Mouse (Mus musculus): Measurements from ENCODE around the gene Pbld2.
"Not testable (repeated sequence)": the region's sequence is repeated elsewhere in the genome, so short reads cannot be mapped to it uniquely, and the experiment has no call there.

The Pbld2 gene

GRCm38 (mm10) chr10:63025491-63026011, 1.4 kb downstream of the Pbld2 start:
- DNase-seq (ENCODE audit: low read depth, low spot score): no peak

DNA sequence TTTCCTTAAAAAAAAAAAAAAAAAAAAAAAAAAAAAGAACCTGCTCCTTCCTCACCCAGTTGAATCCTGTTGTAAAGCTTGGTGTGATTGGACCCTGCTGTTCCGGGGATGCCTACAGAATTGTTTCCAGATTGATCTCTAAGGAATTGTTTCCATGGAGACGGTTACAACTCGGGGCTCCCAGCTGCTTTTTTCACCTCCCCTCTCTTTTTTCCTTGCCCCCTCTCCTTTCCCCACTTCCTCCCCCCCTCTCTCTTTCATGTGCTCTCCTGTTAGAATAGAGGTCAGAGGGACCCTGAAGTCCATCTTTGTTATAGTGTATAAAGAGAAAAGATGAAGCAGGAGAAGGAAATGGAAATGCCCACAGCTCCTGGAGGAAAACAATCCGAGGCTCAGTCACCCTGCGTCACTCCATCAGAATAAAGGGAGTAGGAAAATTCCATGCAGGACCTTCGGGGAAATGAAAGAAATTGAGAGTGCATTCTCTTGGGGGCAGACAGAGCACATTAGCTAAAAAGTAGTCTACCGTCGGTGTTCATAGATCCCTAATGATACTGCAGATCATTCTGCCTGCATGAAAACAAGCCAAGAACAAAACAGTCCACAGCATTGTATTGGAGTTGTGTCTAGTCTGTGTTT, 2.2 kb downstream of the Pbld2 start:
- DNase-seq (ENCODE audit: low read depth, low spot score): no peak

- no peak for DNase-seq (ENCODE audit: low read depth, low spot score)
These were observed 2.7 kb downstream of the Pbld2 start for GRCm38 (mm10) chr10:63026795-63027160.

- DNase-seq (ENCODE audit: low read depth, low spot score): no peak
These were observed 3.5 kb downstream of the Pbld2 start for GRCm38 (mm10) chr10:63027376-63028161.

- DNase-seq (ENCODE audit: low read depth, low spot score): no peak
These were observed 4.3 kb downstream of the Pbld2 start for GRCm38 (mm10) chr10:63028396-63028795.

- DNase-seq (ENCODE audit: low read depth, low spot score): no peak
These were observed 8.2 kb downstream of the Pbld2 start for GRCm38 (mm10) chr10:63032267-63032666.

DNA sequence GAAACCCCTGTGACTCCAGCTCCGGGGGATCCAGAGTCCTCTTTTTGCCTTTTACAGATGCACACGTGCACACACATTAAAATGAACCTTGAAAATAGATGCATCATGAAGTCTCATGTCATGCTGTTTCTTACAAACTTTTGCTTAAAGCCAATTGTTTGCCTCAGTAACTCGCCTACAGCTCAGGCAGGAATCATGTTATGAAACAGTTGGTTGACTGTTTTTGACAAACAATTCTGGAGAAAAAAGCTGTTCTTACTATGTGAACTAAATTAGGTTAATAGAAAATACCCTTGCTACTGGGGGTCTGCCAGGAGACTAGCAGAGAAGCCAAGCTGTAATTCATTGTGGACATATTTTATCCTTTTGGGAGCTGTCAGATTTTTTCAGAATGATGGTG, 8.8 kb downstream of the Pbld2 start:
- no peak for DNase-seq (ENCODE audit: low read depth, low spot score)

GRCm38 (mm10) chr10:63038571-63039320, 14.6 kb downstream of the Pbld2 start:
- DNase-seq (ENCODE audit: low read depth, low spot score): no peak

- DNase-seq (ENCODE audit: low read depth, low spot score): no peak
These were observed 15.9 kb downstream of the Pbld2 start for GRCm38 (mm10) chr10:63039867-63040628.

DNA sequence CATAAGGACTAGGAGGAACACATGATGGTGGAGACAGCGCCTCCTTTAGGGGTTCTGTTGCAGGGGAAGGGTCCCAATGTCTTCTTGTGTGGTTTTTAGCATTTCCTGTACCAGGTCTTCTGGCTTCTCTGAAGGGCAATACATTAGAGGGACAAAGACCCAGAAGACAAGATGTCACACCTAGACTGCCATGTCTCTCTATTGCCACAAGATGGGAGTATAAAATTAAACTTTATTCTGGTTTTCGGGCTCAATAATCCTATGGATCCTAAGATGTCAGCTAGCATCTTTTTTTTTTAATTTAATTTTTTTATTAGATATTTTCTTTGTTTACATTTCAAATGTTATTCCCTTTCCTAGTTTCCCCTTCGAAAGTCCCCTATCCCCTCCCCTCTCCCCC, 19.0 kb downstream of the Pbld2 start:
- DNase-seq (ENCODE audit: low read depth, low spot score): no peak

DNA sequence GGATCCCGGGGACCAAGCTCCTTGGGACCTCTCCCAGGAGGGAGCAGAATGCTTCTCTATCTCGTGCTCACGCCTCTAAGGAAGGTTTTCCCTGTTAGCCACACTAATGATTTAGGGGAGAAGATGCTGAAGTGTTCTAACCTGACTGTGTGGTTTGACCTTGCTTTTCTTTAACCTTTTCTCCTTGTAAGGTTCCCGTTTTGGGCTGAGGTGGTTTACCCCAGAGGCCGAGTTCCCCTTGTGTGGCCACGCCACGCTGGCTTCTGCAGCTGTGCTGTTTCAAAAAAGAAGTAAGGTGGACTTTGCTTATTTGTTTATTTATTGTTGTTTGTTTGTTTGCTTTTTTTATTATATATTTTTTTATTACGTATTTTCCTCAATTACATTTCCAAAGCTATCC, 23.6 kb downstream of the Pbld2 start:
- no peak for DNase-seq (ENCODE audit: low read depth, low spot score)

DNA sequence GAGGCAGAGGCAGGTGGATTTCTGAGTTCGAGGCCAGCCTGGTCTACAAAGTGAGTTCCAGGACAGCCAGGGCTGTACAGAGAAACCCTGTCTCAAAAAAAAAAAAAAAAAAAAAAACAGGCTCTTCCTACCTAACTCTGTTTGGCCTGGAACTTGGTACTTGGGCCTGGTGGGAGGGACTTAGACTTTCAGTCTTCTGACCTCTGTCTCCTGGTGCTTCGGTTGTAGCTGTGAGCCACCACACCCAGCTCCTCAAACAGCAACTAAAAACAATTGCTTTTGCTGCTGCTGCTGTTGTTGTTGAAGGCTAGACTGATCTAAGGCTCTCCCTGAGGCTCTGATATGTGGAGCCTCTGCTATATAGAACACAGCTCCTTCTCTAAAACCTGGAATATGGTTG, 25.0 kb downstream of the Pbld2 start:
- DNase-seq (ENCODE audit: low read depth, low spot score): no peak

DNA sequence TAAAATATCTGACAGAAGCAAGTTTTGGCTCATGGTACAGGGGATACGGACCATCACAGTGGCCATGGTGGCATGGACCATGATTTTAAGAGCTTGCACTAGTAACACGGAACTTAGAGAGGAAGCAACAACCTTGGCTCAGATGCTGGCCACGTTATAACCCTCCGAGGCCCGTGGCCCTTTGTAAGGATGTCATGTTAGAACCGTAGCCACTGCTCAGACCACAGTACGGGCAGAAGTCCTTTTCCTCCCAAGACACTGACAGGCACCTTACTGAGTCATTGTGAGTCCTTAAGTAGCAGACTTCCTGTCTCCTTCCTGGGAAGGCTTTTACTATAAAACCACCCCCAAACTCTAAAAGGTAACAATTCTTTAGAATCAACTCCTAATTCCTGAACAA, 27.2 kb downstream of the Pbld2 start:
- DNase-seq (ENCODE audit: low read depth, low spot score): no peak

DNA sequence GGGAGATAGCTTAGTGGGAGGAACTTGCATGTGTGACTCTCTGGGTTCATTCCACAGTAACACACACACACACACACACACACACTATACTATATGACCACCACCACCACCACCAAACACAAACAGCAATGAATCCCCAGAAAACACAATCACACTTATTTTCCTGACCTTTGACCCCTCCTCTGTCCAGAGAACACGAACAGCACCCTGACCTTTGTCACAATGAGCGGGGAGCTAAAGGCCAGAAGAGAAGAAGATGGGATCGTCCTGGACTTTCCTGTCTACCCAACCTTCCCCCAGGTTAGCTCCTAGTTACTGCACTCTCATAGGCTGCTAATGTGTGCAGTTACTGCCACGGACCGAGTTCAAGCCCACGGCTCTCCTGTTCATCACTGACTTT, 27.9 kb downstream of the Pbld2 start:
- no peak for DNase-seq (ENCODE audit: low read depth, low spot score)

- DNase-seq (ENCODE audit: low read depth, low spot score): no peak
These were observed 28.9 kb downstream of the Pbld2 start for GRCm38 (mm10) chr10:63053007-63053406.

DNA sequence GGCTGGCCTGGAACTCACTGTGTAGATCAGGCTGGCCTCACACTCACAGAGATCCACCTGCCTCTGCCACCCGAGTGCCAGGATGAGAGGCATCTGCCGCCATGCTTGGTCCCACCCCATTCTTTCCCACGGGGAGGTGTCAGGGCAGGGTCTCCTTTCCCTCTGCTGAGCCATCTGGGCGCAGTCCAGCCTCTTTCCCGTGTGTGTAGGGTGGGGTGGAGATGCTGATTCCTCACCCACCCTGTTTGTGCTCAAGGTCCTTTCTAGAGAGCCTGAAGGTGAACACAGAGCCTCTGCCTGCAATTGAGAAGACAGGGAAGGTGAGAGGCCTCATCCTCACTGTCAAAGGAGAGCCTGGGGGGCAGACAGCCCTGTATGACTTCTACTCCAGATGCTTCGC, 30.0 kb downstream of the Pbld2 start:
- DNase-seq (ENCODE audit: low read depth, low spot score): not testable (repeated sequence)

DNA sequence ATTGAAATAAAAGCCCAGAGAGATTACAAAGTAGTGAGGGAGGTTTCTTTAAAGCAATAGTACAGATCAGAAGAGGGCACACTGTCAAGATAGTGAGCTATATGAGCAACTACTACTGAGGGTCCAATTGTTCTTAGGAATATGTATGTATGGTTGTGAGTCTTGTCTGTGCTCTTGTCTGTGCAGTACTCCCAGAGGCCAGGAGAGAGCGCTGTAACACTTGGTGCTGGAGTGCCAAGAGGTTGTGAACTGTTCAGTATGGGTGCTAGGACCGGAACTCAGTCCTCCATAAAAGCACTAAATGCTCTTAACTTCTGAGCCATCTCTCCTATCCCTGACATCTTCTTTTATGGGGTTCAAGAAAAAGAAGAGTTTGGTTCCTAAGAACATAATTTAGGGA, 30.5 kb downstream of the Pbld2 start:
- DNase-seq (ENCODE audit: low read depth, low spot score): no peak

GRCm38 (mm10) chr10:63056966-63057750, 33.0 kb downstream of the Pbld2 start:
- DNase-seq (ENCODE audit: low read depth, low spot score): peak; percentile 7

GRCm38 (mm10) chr10:63059862-63060261, 35.7 kb downstream of the Pbld2 start, which contains the start of gene Pbld1:
Pbld1 (plus strand) TSS chr10:63060162.
- DNase-seq (ENCODE audit: low read depth, low spot score): no peak

DNA sequence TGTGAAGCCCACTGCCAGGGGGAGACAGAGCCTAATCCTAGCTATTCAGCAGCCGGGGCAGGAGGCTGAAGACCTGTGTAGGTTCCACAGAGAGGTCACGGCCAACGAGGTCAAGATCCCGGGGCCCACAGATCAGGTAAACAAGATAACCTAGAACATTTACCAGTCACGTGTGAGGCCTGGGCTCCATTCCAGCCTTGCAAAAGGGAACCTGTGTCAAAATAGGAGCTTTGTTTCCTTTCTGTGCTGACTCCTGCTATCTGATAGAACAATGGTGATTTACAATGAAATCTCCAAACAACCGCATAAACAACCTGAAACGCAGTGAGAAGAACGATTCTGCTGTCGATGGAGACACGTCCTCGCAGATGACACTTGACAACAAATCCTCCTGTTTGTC, 36.3 kb downstream of the Pbld2 start:
- DNase-seq (ENCODE audit: low read depth, low spot score): no peak

GRCm38 (mm10) chr10:63061266-63061665, 37.2 kb downstream of the Pbld2 start:
- DNase-seq (ENCODE audit: low read depth, low spot score): no peak

All from skeletal muscle tissue, adult 2 months (tissue).